Mouse (Mus musculus) liver, embryonic 15.5 days (tissue): Measurements from ENCODE around the gene Olfr392. TPM values are rescaled to one million over a fixed set of nuclear protein-coding genes. Genes with fewer than 3 reads are reported as not detected.

Experiments
- ATAC-seq: fragments of 200-750 bp; cut with Nextera tagmentation; 2 replicates; pipeline ENCODE4 v1.8.0; 2017; ENCODE audit warnings: moderate number of reproducible peaks, mild to moderate bottlenecking, moderate library complexity; ENCODE audit not compliant: insufficient read depth
- H3K27ac ChIP-seq: fragments of 300-500 bp; sonication (generic); replicated peaks from 2 replicates; pipeline ENCODE4 v1.5.1; 2015; ENCODE audit warnings: mild to moderate bottlenecking, inconsistent platforms
- H3K27me3 ChIP-seq: fragments of 300-500 bp; sonication (generic); 2 replicates; pipeline ENCODE4 v1.6.1; 2015; ENCODE audit warnings: mild to moderate bottlenecking, inconsistent platforms
- H3K36me3 ChIP-seq: fragments of 300-500 bp; sonication (generic); replicated peaks from 2 replicates; pipeline ENCODE4 v1.6.1; 2015; ENCODE audit warnings: moderate library complexity, mild to moderate bottlenecking, inconsistent platforms
- H3K4me1 ChIP-seq: fragments of 300-500 bp; sonication (generic); replicated peaks from 2 replicates; pipeline ENCODE4 v1.6.1; 2015; ENCODE audit warnings: inconsistent platforms
- H3K4me2 ChIP-seq: fragments of 300-500 bp; sonication (generic); 2 replicates; pipeline ENCODE4 v1.6.1; 2015; ENCODE audit warnings: moderate library complexity, mild to moderate bottlenecking, inconsistent platforms
- H3K4me3 ChIP-seq: fragments of 300-500 bp; sonication (generic); replicated peaks from 2 replicates; pipeline ENCODE4 v1.5.1; 2015; ENCODE audit warnings: mild to moderate bottlenecking, inconsistent platforms
- H3K9ac ChIP-seq: fragments of 300-500 bp; sonication (generic); 2 replicates; pipeline ENCODE4 v1.6.1; 2015; ENCODE audit warnings: moderate library complexity, mild to moderate bottlenecking, inconsistent platforms
- H3K9me3 ChIP-seq: fragments of 300-500 bp; sonication (generic); replicated peaks from 2 replicates; pipeline ENCODE4 v1.6.1; 2016; ENCODE audit warnings: inconsistent platforms
- WGBS: fragments of 180-500 bp; shearing (Covaris S2); methylation state at CpG from one replicate; pipeline ENCODE4 v1.1.7; 2015; ENCODE audit warnings: mixed read lengths; ENCODE audit not compliant: insufficient replicate concordance; 5-methylcytosine and 5-hydroxymethylcytosine counted together
- polyA plus RNA-seq: library from polyadenylated mRNA; unstranded; fragments of >200 nt; fragmentation: Nextera tagmentation; extraction: Ambion mirVana; gene quantifications from 2 replicates; pipeline ENCODE4 v1.2.1, GENCODE M21; 2015

The Olfr392 gene
- not detected in 2 replicates for polyA plus RNA-seq

GRCm38 (mm10) chr11:73816949-73817348 lies at the start of gene Olfr392:
TSS of gene Olfr392 (minus strand) at chr11:73817049.
- no peak within 1 kb of the TSS for H3K4me3 ChIP-seq
- H3K27ac ChIP-seq, result no peak within 1 kb of the TSS
- H3K9ac ChIP-seq, result no peak within 1 kb of the TSS
- no peaks in the 10 kb centered on the region for H3K27me3 ChIP-seq
- no peaks in the 10 kb centered on the region for H3K4me1 ChIP-seq
- no peaks in the 10 kb centered on the region for H3K36me3 ChIP-seq
- WGBS, result 77% methylated on average over 1 of the region's 1 CpGs
- ATAC-seq, result no peak
- no peaks in the 10 kb centered on the region for H3K9me3 ChIP-seq
- no peak within 1 kb of the TSS for H3K4me2 ChIP-seq

DNA sequence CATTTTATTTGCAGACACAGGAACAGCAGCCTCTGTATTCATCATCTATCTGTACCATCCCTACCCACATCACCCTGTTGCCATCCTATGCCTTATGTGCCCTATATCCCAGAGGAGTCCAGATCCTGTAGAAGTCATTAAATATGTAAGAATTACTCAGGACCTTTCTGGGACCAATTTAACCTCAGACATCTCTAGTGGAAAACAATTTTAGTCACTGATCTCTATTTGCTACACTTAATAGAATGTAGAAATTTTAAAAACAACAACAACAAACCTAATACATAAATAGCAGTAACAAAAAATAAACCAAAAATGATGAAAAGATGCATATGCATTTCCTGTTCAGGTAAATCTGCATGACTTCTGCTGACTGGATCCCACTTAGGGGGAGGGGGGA lies 34.5 kb upstream of the Olfr392 start, which contains the start of gene Olfr393:
Gene Olfr393 (minus strand): TSS at position 101 of the 400 bp plus-strand sequence.
- Histone ChIP-seq H3K4me2 (no peak within 1 kb of the TSS), H3K36me3 (no peaks in the 10 kb centered on the region), H3K9ac (no peak within 1 kb of the TSS), H3K9me3 (no peaks in the 10 kb centered on the region), H3K4me3 (no peak within 1 kb of the TSS), H3K4me1 (no peaks in the 10 kb centered on the region), H3K27ac (no peak within 1 kb of the TSS), H3K27me3 (no peaks in the 10 kb centered on the region)
- ATAC-seq, result no peak

DNA sequence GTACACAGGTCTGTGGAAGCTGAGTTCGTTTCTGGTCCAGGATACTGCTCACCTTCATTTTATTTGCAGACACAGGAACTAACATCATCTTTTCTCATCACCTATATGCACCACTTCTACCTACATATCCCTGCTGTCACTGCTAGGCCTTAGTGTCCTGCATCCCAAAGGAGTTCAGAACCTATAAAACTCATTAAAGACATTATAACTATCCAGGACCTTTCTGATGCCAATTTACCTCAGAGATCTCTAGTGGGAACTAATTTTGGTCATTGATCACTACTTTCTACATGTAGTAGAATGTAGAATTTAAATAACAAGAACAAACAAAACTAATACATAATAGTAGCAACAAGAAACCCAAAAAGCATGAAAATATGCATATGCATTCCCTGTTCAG lies 13.9 kb downstream of the Olfr392 start, which contains the start of gene Olfr391-ps:
Gene Olfr391-ps (minus strand): TSS at position 101 of the 400 bp plus-strand sequence.
- Histone ChIP-seq H3K4me1 (no peaks in the 10 kb centered on the region), H3K4me3 (no peak within 1 kb of the TSS), H3K4me2 (no peak within 1 kb of the TSS), H3K27ac (no peak within 1 kb of the TSS), H3K27me3 (no peaks in the 10 kb centered on the region), H3K9ac (no peak within 1 kb of the TSS), H3K36me3 (no peaks in the 10 kb centered on the region), H3K9me3 (no peaks in the 10 kb centered on the region)
- 5% methylated on average over 1 of the region's 1 CpGs for WGBS
- no peak for ATAC-seq

DNA sequence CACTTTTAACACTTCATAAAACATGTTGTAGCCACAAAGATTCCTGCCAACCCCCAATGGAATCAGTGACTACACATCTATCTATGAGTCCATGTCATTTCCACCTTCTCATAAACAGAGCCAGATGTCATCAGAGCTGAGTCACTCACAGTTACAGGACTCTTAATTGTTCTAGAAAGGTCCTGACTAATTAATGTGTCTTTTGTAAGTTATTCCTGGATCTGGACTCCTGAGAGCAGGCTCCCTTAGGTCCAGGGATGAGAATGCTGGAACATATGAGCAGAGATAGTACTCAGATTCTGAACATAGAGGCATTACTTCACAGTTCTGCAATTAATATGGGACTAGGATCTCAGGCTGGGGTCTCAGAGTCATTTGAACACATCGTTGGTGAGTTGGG lies 34.2 kb downstream of the Olfr392 start, which contains the start of gene Olfr390:
Gene Olfr390 (plus strand): TSS at position 301 of the 400 bp plus-strand sequence.
- Histone ChIP-seq H3K27ac (no peak within 1 kb of the TSS), H3K9ac (no peak within 1 kb of the TSS), H3K9me3 (no peaks in the 10 kb centered on the region), H3K4me2 (no peak within 1 kb of the TSS), H3K4me1 (no peaks in the 10 kb centered on the region), H3K27me3 (no peaks in the 10 kb centered on the region), H3K36me3 (no peaks in the 10 kb centered on the region), H3K4me3 (no peak within 1 kb of the TSS)
- ATAC-seq, result no peak
- WGBS, result 44% methylated on average over 1 of the region's 1 CpGs

- Histone ChIP-seq H3K36me3 (no peaks in the 10 kb centered on the region), H3K9me3 (no peaks in the 10 kb centered on the region), H3K27ac (no peak within 1 kb of the TSS), H3K4me1 (no peaks in the 10 kb centered on the region), H3K27me3 (no peaks in the 10 kb centered on the region), H3K4me2 (no peak within 1 kb of the TSS), H3K9ac (no peak within 1 kb of the TSS), H3K4me3 (no peak within 1 kb of the TSS)
- WGBS, result 72% methylated on average over 1 of the region's 1 CpGs
- ATAC-seq, result no peak
Measured at GRCm38 (mm10) chr11:73780613-73781012, 36.2 kb downstream of the Olfr392 start, which contains the start of gene Olfr389. TSS of gene Olfr389 (minus strand) at chr11:73780713.

Other genes starting within 250 kb of the Olfr392 start
- gene Olfr385, start 224.0 kb downstream of the Olfr392 start, polyA plus RNA-seq, result not detected in 2 replicates
- gene Olfr384, start 218.5 kb downstream of the Olfr392 start, polyA plus RNA-seq, result not detected in 2 replicates
- gene Zfp735, start 128.3 kb downstream of the Olfr392 start, polyA plus RNA-seq, result not detected in 2 replicates
- not detected in 2 replicates for gene Olfr389, start 36.3 kb downstream of the Olfr392 start, polyA plus RNA-seq
- not detected in 2 replicates for gene Olfr390, start 34.1 kb downstream of the Olfr392 start, polyA plus RNA-seq
- not detected in 2 replicates for gene Olfr391-ps, start 14.0 kb downstream of the Olfr392 start, polyA plus RNA-seq
- gene Olfr393, start 34.4 kb upstream of the Olfr392 start, polyA plus RNA-seq, result not detected in 2 replicates
- gene Olfr394, start 73.7 kb upstream of the Olfr392 start, polyA plus RNA-seq, result not detected in 2 replicates
- not detected in 2 replicates for gene Olfr395, start 92.2 kb upstream of the Olfr392 start, polyA plus RNA-seq
- not detected in 2 replicates for gene Olfr23, start 119.6 kb upstream of the Olfr392 start, polyA plus RNA-seq
- not detected in 2 replicates for gene Olfr397, start 143.8 kb upstream of the Olfr392 start, polyA plus RNA-seq
- not detected in 2 replicates for gene Olfr398, start 173.4 kb upstream of the Olfr392 start, polyA plus RNA-seq
- gene Olfr139, start 239.5 kb upstream of the Olfr392 start, polyA plus RNA-seq, result not detected in 2 replicates
- gene Olfr399, start 239.6 kb upstream of the Olfr392 start, polyA plus RNA-seq, result not detected in 2 replicates